Mouse (Mus musculus) kidney, postnatal 36 days (tissue): ENCODE data around the gene Myo19.
"Not testable (repeated sequence)": the region's sequence is repeated elsewhere in the genome, so short reads cannot be mapped to it uniquely, and the experiment has no call there.

Experiments used
- DNase-seq, 2 experiments: peaks; one replicate each; pipeline ENCODE4 v3.0.0; 2021 to 2022; ENCODE audit warnings: mixed read lengths in 2 of 2

The Myo19 gene

GRCm38 (mm10) chr11:84879772-84880464 lies at the start of gene Myo19, which contains the start of gene Pigw:
Gene Myo19 (plus strand): TSS chr11:84880148.
Gene Pigw (minus strand): TSS chr11:84880285.
- DNase-seq, result peak; percentile 83 to 92

- no peak for DNase-seq
Observed at GRCm38 (mm10) chr11:84839330-84839729, 40.6 kb upstream of the Myo19 start.

GRCm38 (mm10) chr11:84846741-84847474 lies 33.0 kb upstream of the Myo19 start:
- no peak for DNase-seq

GRCm38 (mm10) chr11:84847475-84848090 lies 32.4 kb upstream of the Myo19 start:
- no peak for DNase-seq

- DNase-seq, result no peak
Observed at GRCm38 (mm10) chr11:84855285-84855684, 24.7 kb upstream of the Myo19 start.

- DNase-seq, result peak; percentile 52 to 65
Observed at GRCm38 (mm10) chr11:84865268-84865667, 14.7 kb upstream of the Myo19 start.

- peak; percentile 24 to 44 for DNase-seq
Observed at GRCm38 (mm10) chr11:84867586-84867985, 12.4 kb upstream of the Myo19 start.

- no peak for DNase-seq
Observed at GRCm38 (mm10) chr11:84868786-84869259, 11.1 kb upstream of the Myo19 start.

- peak; percentile 95 for DNase-seq
Observed at GRCm38 (mm10) chr11:84869537-84870232, 10.3 kb upstream of the Myo19 start.

- DNase-seq, result peak; percentile 94 to 96
Observed at GRCm38 (mm10) chr11:84870337-84871043, 9.5 kb upstream of the Myo19 start, which contains the start of gene Ggnbp2. Gene Ggnbp2 (minus strand): TSS chr11:84870817.

- peak; percentile 70 for DNase-seq
Observed at GRCm38 (mm10) chr11:84871046-84871445, 8.9 kb upstream of the Myo19 start.

- DNase-seq, result no peak
Observed at GRCm38 (mm10) chr11:84871548-84872069, 8.3 kb upstream of the Myo19 start.

- DNase-seq, result no peak
Observed at GRCm38 (mm10) chr11:84873042-84873833, 6.7 kb upstream of the Myo19 start.

- DNase-seq, result not testable (repeated sequence)
Observed at GRCm38 (mm10) chr11:84876020-84876419, 3.9 kb upstream of the Myo19 start.

GRCm38 (mm10) chr11:84879007-84879771 lies 759 bp upstream of the Myo19 start:
- no peak for DNase-seq

- peak; percentile 70 to 77 for DNase-seq
Observed at GRCm38 (mm10) chr11:84880465-84880961, 565 bp downstream of the Myo19 start.

GRCm38 (mm10) chr11:84880971-84881370 lies 1.0 kb downstream of the Myo19 start:
- DNase-seq, result no peak

GRCm38 (mm10) chr11:84882346-84882745 lies 2.4 kb downstream of the Myo19 start:
- no peak for DNase-seq

- no peak for DNase-seq
Observed at GRCm38 (mm10) chr11:84885238-84885637, 5.3 kb downstream of the Myo19 start.

- DNase-seq, result peak; percentile 57 to 75
Observed at GRCm38 (mm10) chr11:84886236-84886635, 6.3 kb downstream of the Myo19 start.
